Mouse (Mus musculus) layer of hippocampus, postnatal 25 days (tissue): ENCODE results near the gene Frrs1. TPM values are rescaled to one million over a fixed set of nuclear protein-coding genes. Genes with fewer than 3 reads are reported as not detected.

Experiments used
- total RNA-seq, 2 experiments: library from RNA; stranded (reverse); gene quantifications; 2 replicates each; pipeline ENCODE4 v1.2.3; 2021

Gene Frrs1
- total RNA-seq, 2 experiments from 2014 or later = 0.84 to 0.89 TPM

Other genes with a start within 250 kb of the Frrs1 start
- 10 to 100 TPM; 13.8 to 17.8 TPM for gene Trmt13, start 244.9 kb upstream of the Frrs1 start, total RNA-seq
- 10 to 100 TPM; 59.0 to 62.6 TPM for gene Mfsd14a, start 196.8 kb upstream of the Frrs1 start, total RNA-seq
- not detected for gene Gm43191, start 178.2 kb upstream of the Frrs1 start, total RNA-seq
- 10 to 100 TPM; 14.6 to 16.5 TPM for gene Slc35a3, start 146.6 kb upstream of the Frrs1 start, total RNA-seq
- gene Agl, start 51.3 kb upstream of the Frrs1 start, total RNA-seq = 10 to 100 TPM; 26.2 to 29.3 TPM
- not detected for gene 4930455H04Rik, start 108.8 kb downstream of the Frrs1 start, total RNA-seq
- gene Palmd, start 109.5 kb downstream of the Frrs1 start, total RNA-seq = 10 to 100 TPM; 27.6 to 32.8 TPM